Comparison of ENCODE assay signal across 31 mouse cellular contexts in genomic region chr13:97712506-97713275, GRCm38 (mm10). TPM values are rescaled to one million over a fixed set of nuclear protein-coding genes. Genes with fewer than 3 reads are reported as not detected.
DNase-seq lines count a peak whose midpoint lies in the region; ATAC-seq and TF ChIP-seq lines count a peak whose summit lies in the region.
"Had no signal": no experiment of that assay in that cellular context is flagged by ENCODE, and none has a peak within 500 bp of the region (broad histone marks: within the 10 kb centered on the region; RNA-seq: fewer than 3 reads in every experiment).

No protein-coding gene starts in this region.

- no peaks in the 10 kb centered on the region for H3K27me3 ChIP-seq in kidney, embryonic 16.5 days (ENCODE audit: insufficient read depth, low read length)
- no peaks in the 10 kb centered on the region for H3K27me3 ChIP-seq in kidney, embryonic 14.5 days (ENCODE audit: control insufficient read depth, insufficient read depth, low read length)
- no peaks in the 10 kb centered on the region for H3K27me3 ChIP-seq in lung, postnatal 0 days (replicated peaks; ENCODE audit: insufficient read depth, low read length)
- H3K27me3 ChIP-seq in embryonic facial prominence, embryonic 15.5 days = no peaks in the 10 kb centered on the region
- no peaks in the 10 kb centered on the region for H3K27me3 ChIP-seq in stomach, embryonic 15.5 days (replicated peaks)
- H3K27me3 ChIP-seq: embryonic facial prominence, embryonic 12.5 days; hindbrain, embryonic 15.5 days; kidney, embryonic 15.5 days; limb, embryonic 15.5 days; liver, embryonic 13.5 days; midbrain, embryonic 12.5 days; neural tube, embryonic 12.5 days had no signal

- ATAC-seq in kidney, embryonic 16.5 days (ENCODE audit: low FRiP score, low TSS enrichment) = no peak
- no peak for ATAC-seq in kidney, embryonic 14.5 days (ENCODE audit: low FRiP score, low TSS enrichment)
- ATAC-seq in lung, postnatal 0 days = peak; percentile 38
- ATAC-seq in embryonic facial prominence, embryonic 15.5 days (ENCODE audit: insufficient number of reproducible peaks, low FRiP score, low TSS enrichment, low read depth) = no peak; the same call in 1 of the 2 replicates
- no peak; the same call in 1 of the 2 replicates for ATAC-seq in stomach, embryonic 15.5 days (ENCODE audit: insufficient read depth, low FRiP score, low read depth)
- ATAC-seq: CD4-positive, CD25-positive, alpha-beta regulatory T cell, adult 4 months; forebrain, embryonic 16.5 days; inflammation-experienced regulatory T-cells, adult 6 months had no signal

- peak; percentile 27 for DNase-seq in lung, postnatal 0 days (ENCODE audit: low spot score)
- DNase-seq in lung, postnatal 14 days = no peak
- DNase-seq in left cerebral cortex, postnatal 14 days (ENCODE audit: low spot score in 2 of 2) = no peak
- DNase-seq in spleen, adult 12 weeks (ENCODE audit: low spot score) = no peak
- DNase-seq: adrenal gland, adult 2 months; cerebellum, adult 2 months; cerebellum, postnatal 25 days; heart, postnatal 14 days; kidney, postnatal 4 days; layer of hippocampus, postnatal 36 days; liver, embryonic 13.5 days; right cerebral cortex, postnatal 4 days; thymus, postnatal 4 days had no signal

- no peak for TF ChIP-seq CTCF in lung, postnatal 0 days (IDR thresholded peaks at IDR 0.05)

- intact Hi-C loops in left cerebral cortex, postnatal 14 days (cut with DNase I) = no loop called here

- no peak overlapping the region for H3K9ac ChIP-seq in kidney, embryonic 16.5 days (replicated peaks; ENCODE audit: low read length)
- H3K9ac ChIP-seq in kidney, embryonic 14.5 days (ENCODE audit: low read depth, low read length) = no peak overlapping the region
- H3K9ac ChIP-seq in lung, postnatal 0 days (replicated peaks; ENCODE audit: low read depth) = no peak overlapping the region
- no peak overlapping the region for H3K9ac ChIP-seq in embryonic facial prominence, embryonic 15.5 days
- H3K9ac ChIP-seq in stomach, embryonic 15.5 days = no peak overlapping the region
- H3K9ac ChIP-seq: embryonic facial prominence, embryonic 12.5 days; hindbrain, embryonic 15.5 days; kidney, embryonic 15.5 days; limb, embryonic 15.5 days; liver, embryonic 13.5 days; midbrain, embryonic 12.5 days; neural tube, embryonic 12.5 days had no signal

- H3K4me1 ChIP-seq in kidney, embryonic 16.5 days (ENCODE audit: insufficient read depth, low read length) = no peaks in the 10 kb centered on the region
- no peaks in the 10 kb centered on the region for H3K4me1 ChIP-seq in kidney, embryonic 14.5 days (ENCODE audit: control insufficient read depth, insufficient read depth, low read length)
- H3K4me1 ChIP-seq in lung, postnatal 0 days (ENCODE audit: insufficient read depth, low read depth, low read length) = 0 out of 2 replicates have a peak, but pooled peaks cover 5% of the 10 kb centered on the region
- H3K4me1 ChIP-seq in embryonic facial prominence, embryonic 15.5 days = no peaks in the 10 kb centered on the region
- 0 out of 2 replicates have a peak, but pooled peaks cover 4% of the 10 kb centered on the region for H3K4me1 ChIP-seq in stomach, embryonic 15.5 days
- H3K4me1 ChIP-seq: embryonic facial prominence, embryonic 12.5 days; hindbrain, embryonic 10.5 days; hindbrain, embryonic 15.5 days; kidney, embryonic 15.5 days; limb, embryonic 10.5 days; liver, embryonic 13.5 days; megakaryocyte, embryonic 14.5 days; midbrain, embryonic 12.5 days; neural tube, embryonic 12.5 days had no signal

- H3K4me2 ChIP-seq in kidney, embryonic 16.5 days (replicated peaks; ENCODE audit: low read depth, low read length) = no peak overlapping the region
- no peak overlapping the region for H3K4me2 ChIP-seq in kidney, embryonic 14.5 days (replicated peaks; ENCODE audit: low read depth, low read length)
- no peak overlapping the region for H3K4me2 ChIP-seq in lung, postnatal 0 days (replicated peaks; ENCODE audit: low read depth, low read length)
- H3K4me2 ChIP-seq in embryonic facial prominence, embryonic 15.5 days (replicated peaks) = no peak overlapping the region
- no peak overlapping the region for H3K4me2 ChIP-seq in stomach, embryonic 15.5 days
- H3K4me2 ChIP-seq: embryonic facial prominence, embryonic 12.5 days; hindbrain, embryonic 15.5 days; kidney, embryonic 15.5 days; limb, embryonic 15.5 days; liver, embryonic 13.5 days; midbrain, embryonic 12.5 days; neural tube, embryonic 12.5 days had no signal

- H3K27ac ChIP-seq in kidney, embryonic 16.5 days (ENCODE audit: low read length) = 0 out of 2 replicates have a peak overlapping the region, but pooled peaks have one; percentile 27
- H3K27ac ChIP-seq in kidney, embryonic 14.5 days (ENCODE audit: low read depth, low read length) = no peak overlapping the region
- 0 out of 2 replicates have a peak overlapping the region, but pooled peaks have one; percentile 4 for H3K27ac ChIP-seq in lung, postnatal 0 days (ENCODE audit: low read length)
- peak overlapping the region; percentile 36 for H3K27ac ChIP-seq in embryonic facial prominence, embryonic 15.5 days (replicated peaks)
- H3K27ac ChIP-seq in stomach, embryonic 15.5 days = peak overlapping the region; percentile 58; the same call in 1 of the 2 replicates
- H3K27ac ChIP-seq: embryonic facial prominence, embryonic 12.5 days; hindbrain, embryonic 10.5 days; hindbrain, embryonic 15.5 days; kidney, embryonic 15.5 days; limb, embryonic 10.5 days; limb, embryonic 15.5 days; liver, embryonic 13.5 days; midbrain, embryonic 12.5 days; neural tube, embryonic 12.5 days had no signal

- H3K9me3 ChIP-seq in kidney, embryonic 16.5 days (ENCODE audit: low read length) = 0 out of 2 replicates have a peak, but pooled peaks cover 3% of the 10 kb centered on the region
- H3K9me3 ChIP-seq in kidney, embryonic 14.5 days (ENCODE audit: control insufficient read depth, low read length) = no peaks in the 10 kb centered on the region
- H3K9me3 ChIP-seq in lung, postnatal 0 days (ENCODE audit: low read length) = no peaks in the 10 kb centered on the region
- no peaks in the 10 kb centered on the region for H3K9me3 ChIP-seq in embryonic facial prominence, embryonic 15.5 days (replicated peaks)
- H3K9me3 ChIP-seq in stomach, embryonic 15.5 days = no peaks in the 10 kb centered on the region
- H3K9me3 ChIP-seq: embryonic facial prominence, embryonic 12.5 days; hindbrain, embryonic 10.5 days; hindbrain, embryonic 15.5 days; kidney, embryonic 15.5 days; limb, embryonic 10.5 days; limb, embryonic 15.5 days; liver, embryonic 13.5 days; midbrain, embryonic 12.5 days; neural tube, embryonic 12.5 days had no signal

- 57% methylated on average over 8 of the region's 8 CpGs for WGBS in kidney, embryonic 16.5 days
- 54% methylated on average over 8 of the region's 8 CpGs for WGBS in kidney, embryonic 14.5 days
- WGBS in lung, postnatal 0 days = 24% methylated on average over 8 of the region's 8 CpGs
- 56% methylated on average over 8 of the region's 8 CpGs for WGBS in embryonic facial prominence, embryonic 15.5 days
- 44% methylated on average over 8 of the region's 8 CpGs for WGBS in stomach, embryonic 15.5 days

- no peak overlapping the region for H3K4me3 ChIP-seq in kidney, embryonic 16.5 days (ENCODE audit: low read length)
- no peak overlapping the region for H3K4me3 ChIP-seq in kidney, embryonic 14.5 days (ENCODE audit: low read length)
- no peak overlapping the region for H3K4me3 ChIP-seq in lung, postnatal 0 days (ENCODE audit: low read depth, low read length)
- no peak overlapping the region for H3K4me3 ChIP-seq in embryonic facial prominence, embryonic 15.5 days (replicated peaks)
- no peak overlapping the region for H3K4me3 ChIP-seq in stomach, embryonic 15.5 days (replicated peaks)
- H3K4me3 ChIP-seq: embryonic facial prominence, embryonic 12.5 days; erythroblast, embryonic 14.5 days; hindbrain, embryonic 10.5 days; hindbrain, embryonic 15.5 days; kidney, embryonic 15.5 days; limb, embryonic 10.5 days; limb, embryonic 15.5 days; liver, embryonic 13.5 days; megakaryocyte, embryonic 14.5 days; midbrain, embryonic 12.5 days; myocyte; neural tube, embryonic 12.5 days had no signal

- TF ChIP-seq EP300 in lung, postnatal 0 days (IDR thresholded peaks at IDR 0.05) = no peak

- H3K36me3 ChIP-seq in kidney, embryonic 16.5 days (ENCODE audit: insufficient read depth, low read length) = no peaks in the 10 kb centered on the region
- no peaks in the 10 kb centered on the region for H3K36me3 ChIP-seq in kidney, embryonic 14.5 days (ENCODE audit: control insufficient read depth, insufficient read depth, low read length)
- H3K36me3 ChIP-seq in lung, postnatal 0 days (ENCODE audit: insufficient read depth, low read length) = no peaks in the 10 kb centered on the region
- H3K36me3 ChIP-seq in embryonic facial prominence, embryonic 15.5 days = no peaks in the 10 kb centered on the region
- no peaks in the 10 kb centered on the region for H3K36me3 ChIP-seq in stomach, embryonic 15.5 days
- H3K36me3 ChIP-seq: embryonic facial prominence, embryonic 12.5 days; hindbrain, embryonic 10.5 days; hindbrain, embryonic 15.5 days; kidney, embryonic 15.5 days; limb, embryonic 10.5 days; limb, embryonic 15.5 days; liver, embryonic 13.5 days; midbrain, embryonic 12.5 days; neural tube, embryonic 12.5 days had no signal

RNA-seq across cellular contexts. Expression of gene Gm10260, which starts 47.7 kb away (rescaled TPM):
- 5.6 and 19.7 TPM in 2 replicates for polyA plus RNA-seq in kidney, embryonic 16.5 days (2015; fragmentation: Nextera tagmentation; extraction: Ambion mirVana)
- 9.0 and 10.0 TPM in 2 replicates for polyA plus RNA-seq in kidney, embryonic 14.5 days (2014; fragmentation: Nextera tagmentation; extraction: Ambion mirVana)
- polyA plus RNA-seq in lung, postnatal 0 days (2015; fragmentation: Nextera tagmentation; extraction: Ambion mirVana) = 5.8 and 7.2 TPM in 2 replicates
- polyA plus RNA-seq in embryonic facial prominence, embryonic 15.5 days (2015; fragmentation: Nextera tagmentation; extraction: Ambion mirVana) = 4.7 and 23.6 TPM in 2 replicates
- polyA plus RNA-seq in stomach, embryonic 15.5 days (2015; fragmentation: Nextera tagmentation; extraction: Ambion mirVana) = 6.5 and 32.9 TPM in 2 replicates
- 10 to 100 TPM; 86.2 to 87.9 TPM for total RNA-seq in left cerebral cortex, postnatal 14 days (2021)
